Mouse (Mus musculus) olfactory bulb, adult 2 months (tissue): ENCODE data around the gene Arl1.

Source experiments
- CTCF ChIP-seq: fragments of 200-500 bp; IDR thresholded peaks from 2 replicates; pipeline ENCODE4 v1.5.1; 2012; ENCODE audit warnings: low read depth, mild to moderate bottlenecking, low read length, moderate library complexity; ENCODE audit not compliant: insufficient read depth
- POLR2A ChIP-seq: fragments of 200-500 bp; IDR thresholded peaks from 2 replicates; pipeline ENCODE4 v1.6.1; 2012; ENCODE audit warnings: mild to moderate bottlenecking, low read depth, low read length, moderate library complexity; ENCODE audit not compliant: insufficient read depth

GRCm38 (mm10) chr10:88783941-88784340, 53.3 kb downstream of the Arl1 start:
- TF ChIP-seq POLR2A (no peak), CTCF (no peak)
